Mouse (Mus musculus) kidney, postnatal 0 days (tissue): Measurements from ENCODE around the gene Taf5l. TPM values are rescaled to one million over a fixed set of nuclear protein-coding genes. Genes with fewer than 3 reads are reported as not detected.

Experiments
- ATAC-seq: fragments of 200-750 bp; cut with Nextera tagmentation; replicated peaks from 2 replicates; pipeline ENCODE4 v1.8.0; 2017; ENCODE audit warnings: low read depth, moderate number of reproducible peaks, moderate TSS enrichment, moderate library complexity; ENCODE audit not compliant: low FRiP score
- DNase-seq: peaks from one replicate; pipeline ENCODE4 v3.0.0-alpha.2; 2016; ENCODE audit warnings: low spot score
- H3K27ac ChIP-seq: fragments of 300-500 bp; sonication (generic); 2 replicates; pipeline ENCODE4 v1.5.1; 2014; ENCODE audit warnings: mild to moderate bottlenecking
- H3K27me3 ChIP-seq: fragments of 300-500 bp; sonication (generic); 2 replicates; pipeline ENCODE4 v1.6.1; 2014; ENCODE audit warnings: low read length, mixed read lengths; ENCODE audit not compliant: insufficient read depth
- H3K36me3 ChIP-seq: fragments of 300-500 bp; sonication (generic); 2 replicates; pipeline ENCODE4 v1.6.1; 2014; ENCODE audit warnings: low read length, mixed read lengths; ENCODE audit not compliant: insufficient read depth
- H3K4me1 ChIP-seq: fragments of 300-500 bp; sonication (generic); replicated peaks from 2 replicates; pipeline ENCODE4 v1.6.1; 2014; ENCODE audit warnings: antibody characterized with exemption, low read length, mixed read lengths; ENCODE audit not compliant: insufficient read depth
- H3K4me2 ChIP-seq: fragments of 300-500 bp; sonication (generic); 2 replicates; pipeline ENCODE4 v1.6.1; 2014; ENCODE audit warnings: mild to moderate bottlenecking, low read length, moderate library complexity, mixed read lengths
- H3K4me3 ChIP-seq: fragments of 300-500 bp; sonication (generic); replicated peaks from 2 replicates; pipeline ENCODE4 v1.5.1; 2014; ENCODE audit warnings: low read depth, low read length
- H3K9ac ChIP-seq: fragments of 300-500 bp; sonication (generic); 2 replicates; pipeline ENCODE4 v1.6.1; 2014; ENCODE audit warnings: low read depth, low read length
- H3K9me3 ChIP-seq: fragments of 300-500 bp; sonication (generic); replicated peaks from 2 replicates; pipeline ENCODE4 v1.6.1; 2016; ENCODE audit warnings: low read length, inconsistent platforms, mixed read lengths
- CTCF ChIP-seq: IDR thresholded peaks from 2 replicates; pipeline ENCODE4 v1.5.1; 2016; ENCODE audit warnings: antibody characterized with exemption, low read depth, mild to moderate bottlenecking, moderate library complexity
- WGBS: fragments of 180-500 bp; shearing (Covaris S2); extraction: QIAGEN DNeasy Blood & Tissue Kit; methylation state at CpG from one replicate; pipeline ENCODE4 v1.1.7; 2014; 5-methylcytosine and 5-hydroxymethylcytosine counted together
- polyA plus RNA-seq: library from polyadenylated mRNA; unstranded; fragments of >200 nt; fragmentation: Nextera tagmentation; extraction: Ambion mirVana; gene quantifications from 2 replicates; pipeline ENCODE4 v1.2.1, GENCODE M21; 2015

Taf5l gene
- polyA plus RNA-seq, 1 experiment from 2014 or later: 32.5 TPM

DNA sequence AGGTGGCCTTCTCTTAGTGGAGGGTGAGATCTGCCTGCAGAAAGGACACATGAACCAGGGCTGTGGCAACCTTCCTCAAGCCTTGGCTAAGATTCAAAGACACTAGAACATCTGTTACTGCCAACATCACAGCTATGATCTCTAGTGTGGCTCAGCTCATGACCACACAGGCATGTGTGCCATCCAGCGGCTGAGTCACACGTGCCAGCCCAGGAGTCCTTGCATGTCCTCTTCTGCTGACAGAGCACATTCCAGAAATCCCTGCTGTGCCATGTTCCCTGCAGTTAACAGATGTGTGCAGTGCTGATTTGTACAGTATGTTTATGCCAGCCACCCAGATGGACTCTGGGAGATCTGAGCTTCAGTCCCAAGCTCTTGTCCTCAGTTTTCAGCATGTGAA, 21.6 kb downstream of the Taf5l start:
- Histone ChIP-seq H3K9ac (no peak overlapping the region), H3K36me3 (peaks cover 37% of the 10 kb centered on the region), H3K27ac (no peak overlapping the region), H3K4me3 (no peak overlapping the region), H3K4me2 (no peak overlapping the region), H3K9me3 (no peaks in the 10 kb centered on the region), H3K27me3 (no peaks in the 10 kb centered on the region), H3K4me1 (no peaks in the 10 kb centered on the region)
- 81% methylated on average over 2 of the region's 2 CpGs for WGBS
- no peak for DNase-seq
- ATAC-seq: peak; percentile 36; the same call in 1 of the 2 replicates
- TF ChIP-seq CTCF: no peak

DNA sequence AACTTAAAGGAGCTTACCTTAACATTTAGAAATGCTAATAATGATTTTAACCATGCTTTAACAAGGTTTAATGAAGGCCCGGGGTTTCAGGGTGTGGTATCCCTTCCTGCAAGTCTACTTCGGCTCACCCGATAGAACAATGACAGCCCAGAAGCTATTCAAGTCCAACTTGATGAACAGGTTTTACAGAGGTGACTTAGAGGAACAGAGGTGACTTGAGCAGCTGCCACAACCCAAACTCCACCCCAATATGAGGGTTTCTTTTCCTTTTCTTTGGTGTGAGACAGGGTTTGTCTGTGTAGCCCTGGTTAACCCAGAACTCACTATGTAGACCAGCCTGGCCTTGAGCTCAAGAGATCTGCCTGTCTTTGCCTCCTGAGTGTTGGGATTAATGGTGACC, 27.2 kb downstream of the Taf5l start:
- 75% methylated on average over 3 of the region's 3 CpGs for WGBS
- no peaks in the 10 kb centered on the region for H3K27me3 ChIP-seq
- H3K36me3 ChIP-seq: peaks cover 14% of the 10 kb centered on the region
- no peaks in the 10 kb centered on the region for H3K9me3 ChIP-seq
- no peak overlapping the region for H3K4me3 ChIP-seq
- no peak for DNase-seq
- no peak overlapping the region for H3K27ac ChIP-seq
- H3K4me1 ChIP-seq: no peaks in the 10 kb centered on the region
- H3K4me2 ChIP-seq: no peak overlapping the region
- ATAC-seq: no peak
- H3K9ac ChIP-seq: no peak overlapping the region
- no peak for TF ChIP-seq CTCF

DNA sequence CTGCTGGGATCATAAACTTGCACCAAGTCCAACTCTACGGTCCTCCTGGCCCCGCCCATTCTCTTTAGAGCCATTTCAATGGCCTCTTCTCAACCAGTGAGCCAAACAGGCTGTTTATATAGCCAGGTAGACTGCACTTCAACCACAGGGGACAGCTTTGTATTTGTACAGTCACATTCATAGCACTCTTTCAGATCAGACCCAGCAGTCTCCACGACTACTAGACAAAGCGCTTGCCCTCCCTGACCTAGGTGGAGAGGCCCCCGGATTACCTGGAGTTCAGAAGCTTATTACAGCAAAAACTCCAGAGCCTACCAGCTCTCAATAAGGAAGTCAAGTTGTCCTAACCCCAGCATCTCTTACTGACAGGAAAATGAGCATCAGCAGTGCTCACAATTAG, 27.6 kb downstream of the Taf5l start:
- DNase-seq (no peak), ATAC-seq (no peak)
- no peak for TF ChIP-seq CTCF
- no peaks in the 10 kb centered on the region for H3K27me3 ChIP-seq
- WGBS: 83% methylated on average over 5 of the region's 5 CpGs
- no peak overlapping the region for H3K4me2 ChIP-seq
- no peaks in the 10 kb centered on the region for H3K4me1 ChIP-seq
- H3K4me3 ChIP-seq: no peak overlapping the region
- no peak overlapping the region for H3K27ac ChIP-seq
- no peak overlapping the region for H3K9ac ChIP-seq
- H3K9me3 ChIP-seq: no peaks in the 10 kb centered on the region
- H3K36me3 ChIP-seq: peaks cover 14% of the 10 kb centered on the region

DNA sequence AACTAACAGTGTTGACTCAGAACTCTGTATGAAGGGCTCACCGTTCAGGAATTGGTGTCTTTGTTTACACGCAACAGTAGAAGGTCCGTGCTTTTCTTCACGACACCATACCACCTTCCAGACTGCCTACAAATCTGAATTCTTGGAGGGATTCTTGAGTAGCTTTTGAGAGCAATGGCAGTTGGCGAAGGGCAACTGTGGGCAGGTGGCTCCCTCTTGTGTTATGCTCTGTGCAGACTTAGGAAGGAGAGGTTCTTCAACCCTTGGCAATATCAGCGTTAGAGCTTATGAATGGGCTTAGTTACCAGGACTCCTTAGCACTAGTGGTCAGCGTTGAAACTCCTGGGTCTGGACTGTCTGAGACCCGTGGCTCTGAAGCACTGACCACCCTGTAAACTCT, 28.6 kb downstream of the Taf5l start:
- DNase-seq: no peak
- Histone ChIP-seq H3K9ac (no peak overlapping the region), H3K36me3 (peaks cover 10% of the 10 kb centered on the region), H3K4me1 (no peaks in the 10 kb centered on the region), H3K9me3 (no peaks in the 10 kb centered on the region), H3K27me3 (no peaks in the 10 kb centered on the region), H3K27ac (no peak overlapping the region), H3K4me3 (no peak overlapping the region), H3K4me2 (no peak overlapping the region)
- 85% methylated on average over 8 of the region's 8 CpGs for WGBS
- no peak for ATAC-seq
- TF ChIP-seq CTCF: peak; percentile 52

DNA sequence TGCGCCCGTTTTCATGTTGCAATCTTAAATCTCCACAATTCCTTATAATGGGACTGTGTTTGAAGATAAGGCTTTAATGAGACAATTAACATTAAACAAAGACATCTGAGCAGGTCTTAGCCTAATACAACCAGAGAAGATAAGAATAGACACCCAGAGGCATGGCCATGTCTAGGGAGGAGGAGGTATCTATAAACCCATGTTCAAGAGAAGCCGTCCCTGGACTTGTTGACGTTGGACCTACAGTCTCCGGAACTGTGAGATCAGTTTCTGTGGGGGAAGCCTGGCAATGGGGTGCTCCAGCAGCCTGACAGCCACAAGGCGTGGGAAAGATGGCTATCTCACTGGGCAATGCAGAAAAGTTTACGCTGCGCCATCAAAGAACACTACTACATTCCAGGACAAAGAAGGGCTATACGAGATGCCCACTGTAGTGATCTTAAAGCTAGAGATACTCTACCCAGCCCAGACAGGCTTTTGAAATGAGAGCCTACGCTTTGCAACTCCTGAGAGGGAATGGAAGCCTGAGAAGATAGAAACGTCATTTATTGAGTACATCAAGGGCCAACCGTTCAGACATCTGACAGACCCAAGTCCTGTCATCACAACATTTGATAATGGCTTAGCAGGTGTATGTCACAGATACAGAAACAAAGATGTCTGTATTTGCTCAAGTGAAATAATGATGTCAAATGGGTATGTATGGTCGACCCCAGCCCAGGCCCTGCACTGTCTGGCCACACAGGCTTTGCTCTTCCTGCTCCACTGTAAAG, 30.7 kb downstream of the Taf5l start:
- Histone ChIP-seq H3K27me3 (no peaks in the 10 kb centered on the region), H3K4me1 (no peaks in the 10 kb centered on the region), H3K36me3 (no peaks in the 10 kb centered on the region), H3K9me3 (no peaks in the 10 kb centered on the region), H3K9ac (no peak overlapping the region), H3K27ac (no peak overlapping the region), H3K4me3 (no peak overlapping the region), H3K4me2 (no peak overlapping the region)
- ATAC-seq (no peak), DNase-seq (no peak)
- no peak for TF ChIP-seq CTCF
- 73% methylated on average over 13 of the region's 13 CpGs for WGBS

DNA sequence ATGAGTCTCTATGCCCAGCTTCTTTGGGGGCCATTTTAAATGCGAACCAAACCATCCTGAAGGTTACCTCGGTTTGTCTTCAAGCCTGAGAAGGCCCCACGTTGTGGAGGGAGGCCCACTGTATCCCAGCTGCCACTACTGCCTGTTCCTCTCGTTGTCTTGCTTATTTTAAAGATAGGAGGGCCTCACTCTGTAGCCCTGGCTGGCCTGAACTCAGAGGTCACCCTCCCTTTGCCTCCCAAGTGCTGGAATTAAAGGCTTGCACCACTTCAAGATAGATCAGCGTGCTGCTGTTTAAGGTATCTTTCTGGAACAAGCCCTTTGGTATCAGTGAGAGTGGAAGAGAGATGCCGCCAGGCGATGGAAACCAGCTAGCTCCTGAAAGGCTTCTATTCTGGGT, 32.1 kb downstream of the Taf5l start:
- no peaks in the 10 kb centered on the region for H3K9me3 ChIP-seq
- H3K27me3 ChIP-seq: no peaks in the 10 kb centered on the region
- H3K36me3 ChIP-seq: no peaks in the 10 kb centered on the region
- TF ChIP-seq CTCF: no peak
- no peaks in the 10 kb centered on the region for H3K4me1 ChIP-seq
- H3K9ac ChIP-seq: no peak overlapping the region
- H3K4me2 ChIP-seq: no peak overlapping the region
- H3K4me3 ChIP-seq: no peak overlapping the region
- H3K27ac ChIP-seq: no peak overlapping the region
- DNase-seq: no peak
- 68% methylated on average over 7 of the region's 7 CpGs for WGBS
- ATAC-seq: no peak

DNA sequence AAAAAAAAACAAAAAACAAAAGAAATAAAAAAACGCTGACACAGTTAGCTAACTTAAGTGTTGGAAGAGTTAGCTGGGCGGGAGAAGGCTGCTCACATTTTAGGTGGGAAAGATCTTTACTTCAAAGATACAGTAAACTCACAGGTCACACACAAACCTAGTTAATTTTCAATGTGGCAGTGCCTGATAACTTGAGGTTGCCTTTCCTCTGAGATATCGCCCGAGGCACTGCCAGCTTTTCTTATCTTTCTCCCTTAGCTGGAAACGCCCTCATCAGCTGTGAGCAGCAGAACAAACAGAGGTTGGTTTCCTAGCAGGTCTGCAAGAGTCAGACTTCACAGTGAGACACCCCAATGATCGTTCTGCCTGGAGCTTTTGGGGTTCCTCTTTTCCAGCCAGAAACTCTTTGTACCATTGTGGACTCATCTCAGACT, 32.6 kb downstream of the Taf5l start:
- WGBS: 71% methylated on average over 6 of the region's 6 CpGs
- DNase-seq: no peak
- no peak overlapping the region for H3K9ac ChIP-seq
- no peak overlapping the region for H3K4me3 ChIP-seq
- no peaks in the 10 kb centered on the region for H3K27me3 ChIP-seq
- no peaks in the 10 kb centered on the region for H3K4me1 ChIP-seq
- TF ChIP-seq CTCF: no peak
- H3K27ac ChIP-seq: no peak overlapping the region
- H3K9me3 ChIP-seq: no peaks in the 10 kb centered on the region
- ATAC-seq: no peak
- no peak overlapping the region for H3K4me2 ChIP-seq
- no peaks in the 10 kb centered on the region for H3K36me3 ChIP-seq
